8 mouse cellular contexts compared by ENCODE assay signal in genomic region chr8:84148531-84148850, GRCm38 (mm10). TPM values are rescaled to one million over a fixed set of nuclear protein-coding genes. Genes with fewer than 3 reads are reported as not detected.
A peak's percentile ranks its signal among the peaks of the same experiment; 100 is the strongest.
DNase-seq lines count a peak whose midpoint lies in the region; ATAC-seq and TF ChIP-seq lines count a peak whose summit lies in the region.

No protein-coding gene starts in this region.

- no peak for TF ChIP-seq CTCF in intestine, postnatal 0 days (IDR thresholded peaks at IDR 0.05; ENCODE audit: low read depth)

- H3K9me3 ChIP-seq in embryonic facial prominence, embryonic 10.5 days, result no peaks in the 10 kb centered on the region
- no peaks in the 10 kb centered on the region for H3K9me3 ChIP-seq in intestine, postnatal 0 days (ENCODE audit: control insufficient read depth)
- H3K9me3 ChIP-seq in midbrain, embryonic 12.5 days, result no peaks in the 10 kb centered on the region

- peaks cover 17% of the 10 kb centered on the region for H3K36me3 ChIP-seq in embryonic facial prominence, embryonic 10.5 days (replicated peaks)
- H3K36me3 ChIP-seq in intestine, postnatal 0 days (ENCODE audit: control insufficient read depth, insufficient read depth), result peaks cover 11% of the 10 kb centered on the region
- peaks cover 9% of the 10 kb centered on the region for H3K36me3 ChIP-seq in midbrain, embryonic 12.5 days

- no peak for ATAC-seq in intestine, postnatal 0 days
- no peak for ATAC-seq in midbrain, embryonic 12.5 days (ENCODE audit: low FRiP score, low read depth)
- no peak for ATAC-seq in granulocyte monocyte progenitor cell, adult 5-6 weeks (replicated peaks; ENCODE audit: poor library complexity, severe bottlenecking)

- H3K4me3 ChIP-seq in embryonic facial prominence, embryonic 10.5 days, result peak overlapping the region; percentile 84
- no peak overlapping the region for H3K4me3 ChIP-seq in intestine, postnatal 0 days (ENCODE audit: low read depth, low read length)
- peak overlapping the region; percentile 62; the same call in 1 of the 2 replicates for H3K4me3 ChIP-seq in midbrain, embryonic 12.5 days

- 0 out of 2 replicates have a peak overlapping the region, but pooled peaks have one; percentile 76 for H3K4me2 ChIP-seq in intestine, postnatal 0 days (replicated peaks; ENCODE audit: low read depth)
- peak overlapping the region; percentile 85 for H3K4me2 ChIP-seq in midbrain, embryonic 12.5 days (replicated peaks)

- DNase-seq in cerebellum, adult 11-12 months, result peak; percentile 69
- no peak for DNase-seq in cerebellum, adult 8-10 months
- no peak for DNase-seq in embryonic facial prominence, embryonic 10.5 days (ENCODE audit: low spot score)
- no peak for DNase-seq in Muller cell, postnatal 12 days (ENCODE audit: inconsistent ontology term)
- no peak for DNase-seq in natural killer cell, adult 2 months (ENCODE audit: low spot score in 2 of 2)

- H3K9ac ChIP-seq in intestine, postnatal 0 days (ENCODE audit: low read depth, low read length), result no peak overlapping the region
- no peak overlapping the region for H3K9ac ChIP-seq in midbrain, embryonic 12.5 days (replicated peaks)

- 96% methylated on average over 5 of the region's 5 CpGs for WGBS in embryonic facial prominence, embryonic 10.5 days
- 85% methylated on average over 5 of the region's 5 CpGs for WGBS in intestine, postnatal 0 days
- 96% methylated on average over 5 of the region's 5 CpGs for WGBS in midbrain, embryonic 12.5 days

- H3K27me3 ChIP-seq in embryonic facial prominence, embryonic 10.5 days (replicated peaks; ENCODE audit: low read depth, poor library complexity, severe bottlenecking), result peaks cover 5% of the 10 kb centered on the region; the same call in 1 of the 2 replicates
- no peaks in the 10 kb centered on the region for H3K27me3 ChIP-seq in intestine, postnatal 0 days (replicated peaks; ENCODE audit: control insufficient read depth, insufficient read depth, low read length)
- no peaks in the 10 kb centered on the region for H3K27me3 ChIP-seq in midbrain, embryonic 12.5 days

- peak overlapping the region; percentile 90; the same call in 1 of the 2 replicates for H3K27ac ChIP-seq in embryonic facial prominence, embryonic 10.5 days (replicated peaks)
- no peak overlapping the region for H3K27ac ChIP-seq in intestine, postnatal 0 days (ENCODE audit: low read depth, low read length)
- H3K27ac ChIP-seq in midbrain, embryonic 12.5 days (replicated peaks), result no peak overlapping the region

- peaks cover 31% of the 10 kb centered on the region for H3K4me1 ChIP-seq in embryonic facial prominence, embryonic 10.5 days
- H3K4me1 ChIP-seq in intestine, postnatal 0 days (replicated peaks; ENCODE audit: control insufficient read depth, insufficient read depth, low read length), result no peaks in the 10 kb centered on the region
- peaks cover 15% of the 10 kb centered on the region for H3K4me1 ChIP-seq in midbrain, embryonic 12.5 days

RNA-seq across cellular contexts. Expression of gene 4930432K21Rik, which starts 0.7 kb away (rescaled TPM):
- 1.5 and 1.8 TPM in 2 replicates for polyA plus RNA-seq in embryonic facial prominence, embryonic 10.5 days (2016; fragmentation: Nextera tagmentation; extraction: Ambion mirVana)
- 0.17 and 0.18 TPM in 2 replicates for polyA plus RNA-seq in intestine, postnatal 0 days (2015; fragmentation: Nextera tagmentation; extraction: Ambion mirVana)
- 2.4 TPM in 2 replicates for polyA plus RNA-seq in midbrain, embryonic 12.5 days (2016; fragmentation: Nextera tagmentation; extraction: Ambion mirVana)
- 1.2 TPM in 1 of 2 replicates, not detected in the other for total RNA-seq in granulocyte monocyte progenitor cell, adult 5-6 weeks (2014; fragmentation: Nextera tagmentation)
- 1.2 and 1.8 TPM in 2 replicates for total RNA-seq in granulocyte monocyte progenitor cell, adult 5-6 weeks (2017)

RNA-seq across cellular contexts. Expression of gene Cc2d1a, which starts 0.8 kb away (rescaled TPM):
- polyA plus RNA-seq in embryonic facial prominence, embryonic 10.5 days (2016; fragmentation: Nextera tagmentation; extraction: Ambion mirVana), result 20.4 and 21.0 TPM in 2 replicates
- polyA plus RNA-seq in intestine, postnatal 0 days (2015; fragmentation: Nextera tagmentation; extraction: Ambion mirVana), result 16.2 and 16.9 TPM in 2 replicates
- 19.0 and 19.5 TPM in 2 replicates for polyA plus RNA-seq in midbrain, embryonic 12.5 days (2016; fragmentation: Nextera tagmentation; extraction: Ambion mirVana)
- total RNA-seq in granulocyte monocyte progenitor cell, adult 5-6 weeks (2014; fragmentation: Nextera tagmentation), result 11.8 and 13.5 TPM in 2 replicates
- 4.2 and 9.0 TPM in 2 replicates for total RNA-seq in granulocyte monocyte progenitor cell, adult 5-6 weeks (2017)

RNA-seq across cellular contexts. Expression of gene Podnl1, which starts 22.7 kb away (rescaled TPM):
- polyA plus RNA-seq in embryonic facial prominence, embryonic 10.5 days (2016; fragmentation: Nextera tagmentation; extraction: Ambion mirVana), result 0.08 and 0.12 TPM in 2 replicates
- polyA plus RNA-seq in intestine, postnatal 0 days (2015; fragmentation: Nextera tagmentation; extraction: Ambion mirVana), result 0.29 and 0.46 TPM in 2 replicates
- 0.46 and 0.51 TPM in 2 replicates for polyA plus RNA-seq in midbrain, embryonic 12.5 days (2016; fragmentation: Nextera tagmentation; extraction: Ambion mirVana)
- total RNA-seq in granulocyte monocyte progenitor cell, adult 5-6 weeks (2014; fragmentation: Nextera tagmentation), result 0.41 TPM in 1 of 2 replicates, not detected in the other
- total RNA-seq in granulocyte monocyte progenitor cell, adult 5-6 weeks (2017), result 0.26 TPM in 1 of 2 replicates, not detected in the other

RNA-seq across cellular contexts. Expression of gene Nanos3, which starts 36.5 kb away (rescaled TPM):
- 2.4 and 3.5 TPM in 2 replicates for polyA plus RNA-seq in embryonic facial prominence, embryonic 10.5 days (2016; fragmentation: Nextera tagmentation; extraction: Ambion mirVana)
- polyA plus RNA-seq in intestine, postnatal 0 days (2015; fragmentation: Nextera tagmentation; extraction: Ambion mirVana), result 1.6 and 1.8 TPM in 2 replicates
- polyA plus RNA-seq in midbrain, embryonic 12.5 days (2016; fragmentation: Nextera tagmentation; extraction: Ambion mirVana), result 4.5 and 8.3 TPM in 2 replicates
- 3.5 and 9.6 TPM in 2 replicates for total RNA-seq in granulocyte monocyte progenitor cell, adult 5-6 weeks (2014; fragmentation: Nextera tagmentation)
- total RNA-seq in granulocyte monocyte progenitor cell, adult 5-6 weeks (2017), result not detected in 2 replicates

RNA-seq across cellular contexts. Expression of gene Dcaf15, which starts 43.9 kb away (rescaled TPM):
- polyA plus RNA-seq in embryonic facial prominence, embryonic 10.5 days (2016; fragmentation: Nextera tagmentation; extraction: Ambion mirVana), result 15.9 and 18.0 TPM in 2 replicates
- polyA plus RNA-seq in intestine, postnatal 0 days (2015; fragmentation: Nextera tagmentation; extraction: Ambion mirVana), result 8.6 and 10.4 TPM in 2 replicates
- 20.5 and 22.1 TPM in 2 replicates for polyA plus RNA-seq in midbrain, embryonic 12.5 days (2016; fragmentation: Nextera tagmentation; extraction: Ambion mirVana)
- 19.9 and 23.9 TPM in 2 replicates for total RNA-seq in granulocyte monocyte progenitor cell, adult 5-6 weeks (2014; fragmentation: Nextera tagmentation)
- 15.2 and 16.9 TPM in 2 replicates for total RNA-seq in granulocyte monocyte progenitor cell, adult 5-6 weeks (2017)
